Mouse (Mus musculus) cerebellum, adult (tissue): Measurements from ENCODE around the gene Meltf.

Experiments used
- ATAC-seq: cut with Nextera tagmentation; 2 replicates; pipeline ENCODE4 v1.9.2; 2017; ENCODE audit warnings: mild to moderate bottlenecking, moderate library complexity, mixed read lengths; ENCODE audit not compliant: insufficient number of reproducible peaks, low FRiP score, low TSS enrichment

Gene Meltf

GRCm38 (mm10) chr16:31890907-31891306 lies 12.3 kb downstream of the Meltf start:
- no peak for ATAC-seq

GRCm38 (mm10) chr16:31893396-31894141 lies 15.0 kb downstream of the Meltf start:
- ATAC-seq = no peak

- peak; percentile 46; the same call in 1 of the 2 replicates for ATAC-seq
These were observed 18.6 kb downstream of the Meltf start for GRCm38 (mm10) chr16:31896971-31897774.

- ATAC-seq = no peak
These were observed 20.1 kb downstream of the Meltf start for GRCm38 (mm10) chr16:31898546-31899326.

GRCm38 (mm10) chr16:31901886-31902285 lies 23.3 kb downstream of the Meltf start:
- ATAC-seq = no peak

GRCm38 (mm10) chr16:31903239-31903638 lies 24.6 kb downstream of the Meltf start:
- ATAC-seq = no peak

GRCm38 (mm10) chr16:31905331-31905730 lies 26.7 kb downstream of the Meltf start:
- no peak for ATAC-seq

GRCm38 (mm10) chr16:31905891-31906825 lies 27.5 kb downstream of the Meltf start:
- no peak for ATAC-seq

GRCm38 (mm10) chr16:31906896-31907295 lies 28.3 kb downstream of the Meltf start:
- no peak for ATAC-seq

- ATAC-seq = no peak
These were observed 30.3 kb downstream of the Meltf start for GRCm38 (mm10) chr16:31908959-31909358.

GRCm38 (mm10) chr16:31910281-31910847 lies 31.8 kb downstream of the Meltf start:
- no peak for ATAC-seq

GRCm38 (mm10) chr16:31917776-31918175 lies 39.2 kb downstream of the Meltf start:
- peak; percentile 45; the same call in 1 of the 2 replicates for ATAC-seq

GRCm38 (mm10) chr16:31918248-31918724 lies 39.7 kb downstream of the Meltf start:
- ATAC-seq = peak; percentile 78

- no peak for ATAC-seq
These were observed 45.8 kb downstream of the Meltf start for GRCm38 (mm10) chr16:31924368-31924767.

- ATAC-seq = no peak
These were observed 47.5 kb downstream of the Meltf start for GRCm38 (mm10) chr16:31926091-31926490.

GRCm38 (mm10) chr16:31926547-31927182 lies 48.1 kb downstream of the Meltf start:
- ATAC-seq = no peak

GRCm38 (mm10) chr16:31927412-31927811 lies 48.8 kb downstream of the Meltf start:
- no peak for ATAC-seq

- ATAC-seq = no peak
These were observed 52.7 kb downstream of the Meltf start for GRCm38 (mm10) chr16:31931330-31931729.

- no peak for ATAC-seq
These were observed 53.6 kb downstream of the Meltf start for GRCm38 (mm10) chr16:31932255-31932654.
